In genomic region chr15:3226573-3226972, GRCm38 (mm10) we compare ENCODE assay signal across 30 mouse cellular contexts. TPM values are rescaled to one million over a fixed set of nuclear protein-coding genes. Genes with fewer than 3 reads are reported as not detected.
A peak's percentile ranks its signal among the peaks of the same experiment; 100 is the strongest.
DNase-seq lines count a peak whose midpoint lies in the region; ATAC-seq and TF ChIP-seq lines count a peak whose summit lies in the region.
"Had no signal": no experiment of that assay in that cellular context is flagged by ENCODE, and none has a peak within 500 bp of the region (broad histone marks: within the 10 kb centered on the region; RNA-seq: fewer than 3 reads in every experiment).

No protein-coding gene starts in this region.

- ATAC-seq in intestine, postnatal 0 days, result no peak
- no peak for ATAC-seq in intestine, embryonic 15.5 days
- no peak for ATAC-seq in liver, embryonic 13.5 days (ENCODE audit: low read depth)
- ATAC-seq: activated CD4-positive, CD25-positive, alpha-beta regulatory T cell, adult 4 months; CD4-positive, CD25-positive, alpha-beta regulatory T cell, adult 4 months; forebrain, embryonic 14.5 days; Patski had no signal

- no peak for TF ChIP-seq CTCF in heart, adult 2 months (IDR thresholded peaks at IDR 0.05)
- TF ChIP-seq CTCF in intestine, postnatal 0 days (IDR thresholded peaks at IDR 0.05; ENCODE audit: low read depth), result no peak
- no peak for TF ChIP-seq CTCF in bone marrow macrophage, adult 2 months (IDR thresholded peaks at IDR 0.05; ENCODE audit: low read depth, low read length)

- peaks cover 7% of the 10 kb centered on the region for H3K4me1 ChIP-seq in heart, adult 2 months (ENCODE audit: control insufficient read depth, insufficient read depth, low read length)
- H3K4me1 ChIP-seq in intestine, postnatal 0 days (replicated peaks; ENCODE audit: control insufficient read depth, insufficient read depth, low read length), result peaks cover 19% of the 10 kb centered on the region; the same call in 1 of the 2 replicates
- peaks cover 13% of the 10 kb centered on the region for H3K4me1 ChIP-seq in intestine, embryonic 15.5 days (replicated peaks)
- H3K4me1 ChIP-seq in liver, embryonic 13.5 days (replicated peaks), result peaks cover 12% of the 10 kb centered on the region; the same call in 1 of the 2 replicates
- H3K4me1 ChIP-seq in bone marrow macrophage, adult 2 months (ENCODE audit: control insufficient read depth, insufficient read depth, low read length), result peaks cover 35% of the 10 kb centered on the region
- H3K4me1 ChIP-seq: forebrain, embryonic 12.5 days had no signal

- H3K79me2 ChIP-seq in heart, adult 2 months (replicated peaks; ENCODE audit: control insufficient read depth, insufficient read depth, low read length), result no peaks in the 10 kb centered on the region

- no peak for TF ChIP-seq POLR2A in heart, adult 2 months (IDR thresholded peaks at IDR 0.05; ENCODE audit: insufficient read depth, low read depth, low read length)
- no peak for TF ChIP-seq POLR2A in bone marrow macrophage, adult 2 months (IDR thresholded peaks at IDR 0.05; ENCODE audit: borderline replicate concordance, low read depth, low read length)

- no peak overlapping the region for H3K4me3 ChIP-seq in heart, adult 2 months
- no peak overlapping the region for H3K4me3 ChIP-seq in intestine, postnatal 0 days (ENCODE audit: low read depth, low read length)
- H3K4me3 ChIP-seq in intestine, embryonic 15.5 days (replicated peaks), result no peak overlapping the region
- no peak overlapping the region for H3K4me3 ChIP-seq in liver, embryonic 13.5 days (replicated peaks)
- H3K4me3 ChIP-seq in bone marrow macrophage, adult 2 months (ENCODE audit: insufficient read depth, low read length), result no peak overlapping the region
- H3K4me3 ChIP-seq: embryonic facial prominence, embryonic 13.5 days; embryonic facial prominence, embryonic 15.5 days; erythroblast, embryonic 14.5 days; forebrain, embryonic 10.5 days; forebrain, embryonic 12.5 days had no signal

- no peak overlapping the region for H3K4me2 ChIP-seq in intestine, postnatal 0 days (replicated peaks; ENCODE audit: low read depth)
- no peak overlapping the region for H3K4me2 ChIP-seq in intestine, embryonic 15.5 days (replicated peaks)
- H3K4me2 ChIP-seq in liver, embryonic 13.5 days, result no peak overlapping the region
- H3K4me2 ChIP-seq: embryonic facial prominence, embryonic 13.5 days; embryonic facial prominence, embryonic 15.5 days; forebrain, embryonic 12.5 days had no signal

- peak overlapping the region; percentile 91; the same call in 1 of the 2 replicates for H3K27ac ChIP-seq in heart, adult 2 months
- H3K27ac ChIP-seq in intestine, postnatal 0 days (ENCODE audit: low read depth, low read length), result peak overlapping the region; percentile 88; the same call in 1 of the 2 replicates
- no peak overlapping the region for H3K27ac ChIP-seq in intestine, embryonic 15.5 days
- H3K27ac ChIP-seq in liver, embryonic 13.5 days, result peak overlapping the region; percentile 5; the same call in 1 of the 2 replicates
- 0 out of 2 replicates have a peak overlapping the region, but pooled peaks have one; percentile 3 for H3K27ac ChIP-seq in bone marrow macrophage, adult 2 months (ENCODE audit: insufficient read depth, low read depth, low read length)
- H3K27ac ChIP-seq: embryonic facial prominence, embryonic 13.5 days; embryonic facial prominence, embryonic 15.5 days; forebrain, embryonic 10.5 days; forebrain, embryonic 12.5 days had no signal

- no peak overlapping the region for H3K9ac ChIP-seq in heart, adult 2 months (ENCODE audit: low read depth, low read length)
- H3K9ac ChIP-seq in intestine, postnatal 0 days (ENCODE audit: low read depth, low read length), result no peak overlapping the region
- H3K9ac ChIP-seq in intestine, embryonic 15.5 days, result no peak overlapping the region
- H3K9ac ChIP-seq in liver, embryonic 13.5 days, result no peak overlapping the region
- H3K9ac ChIP-seq: embryonic facial prominence, embryonic 13.5 days; embryonic facial prominence, embryonic 15.5 days; forebrain, embryonic 12.5 days had no signal

- DNase-seq in heart, adult 2 months, result no peak
- no peak for DNase-seq in heart, postnatal 36 days
- no peak for DNase-seq in liver, embryonic 13.5 days
- no peak for DNase-seq in liver
- DNase-seq in left cerebral cortex, postnatal 25 days (ENCODE audit: low spot score in 2 of 2), result no peak
- DNase-seq: adrenal gland, adult 8-10 months; adrenal gland, postnatal 14 days; adrenal gland, postnatal 36 days; B cell, adult 2 months; cerebellum, adult 11 months; cerebellum, adult 18-20 months; cerebellum, adult 8-10 months; cerebellum, adult 9-11 months; cerebellum, postnatal 14 days; cerebellum, postnatal 36 days; embryo, embryonic 11 days had no signal

- TF ChIP-seq EP300 in heart, adult 2 months (IDR thresholded peaks at IDR 0.05; ENCODE audit: insufficient read depth, low read depth, low read length), result no peak

- H3K9me3 ChIP-seq in intestine, postnatal 0 days (ENCODE audit: control insufficient read depth), result no peaks in the 10 kb centered on the region
- no peaks in the 10 kb centered on the region for H3K9me3 ChIP-seq in intestine, embryonic 15.5 days
- no peaks in the 10 kb centered on the region for H3K9me3 ChIP-seq in liver, embryonic 13.5 days (replicated peaks)
- H3K9me3 ChIP-seq: embryonic facial prominence, embryonic 13.5 days; embryonic facial prominence, embryonic 15.5 days; forebrain, embryonic 10.5 days; forebrain, embryonic 12.5 days; G1E had no signal

- H3K27me3 ChIP-seq in heart, adult 2 months (ENCODE audit: control insufficient read depth, insufficient read depth, low read length), result no peaks in the 10 kb centered on the region
- H3K27me3 ChIP-seq in intestine, postnatal 0 days (replicated peaks; ENCODE audit: control insufficient read depth, insufficient read depth, low read length), result no peaks in the 10 kb centered on the region
- no peaks in the 10 kb centered on the region for H3K27me3 ChIP-seq in intestine, embryonic 15.5 days (replicated peaks)
- H3K27me3 ChIP-seq in liver, embryonic 13.5 days, result no peaks in the 10 kb centered on the region
- H3K27me3 ChIP-seq: CH12.LX; embryonic facial prominence, embryonic 13.5 days; embryonic facial prominence, embryonic 15.5 days; forebrain, embryonic 12.5 days; Patski had no signal

- H3K36me3 ChIP-seq in heart, adult 2 months (ENCODE audit: control insufficient read depth, insufficient read depth, low read length), result peaks cover 10% of the 10 kb centered on the region
- no peaks in the 10 kb centered on the region for H3K36me3 ChIP-seq in intestine, postnatal 0 days (ENCODE audit: control insufficient read depth, insufficient read depth)
- H3K36me3 ChIP-seq in intestine, embryonic 15.5 days, result no peaks in the 10 kb centered on the region
- H3K36me3 ChIP-seq in liver, embryonic 13.5 days, result no peaks in the 10 kb centered on the region
- H3K36me3 ChIP-seq: embryonic facial prominence, embryonic 13.5 days; embryonic facial prominence, embryonic 15.5 days; forebrain, embryonic 10.5 days; forebrain, embryonic 12.5 days; G1E had no signal

- intact Hi-C loops in heart, adult 2 months (cut with DNase I), result loop anchor here (5.0 to 10.0 kb wide), 2 partner anchors 208 to 356 kb away; partner anchors contain the start of gene Ghr
- intact Hi-C loops in heart, postnatal 36 days (cut with DNase I), result no loop called here
- intact Hi-C loops in left cerebral cortex, postnatal 25 days (cut with DNase I), result no loop called here

- 41% methylated on average over 3 of the region's 3 CpGs for WGBS in heart, adult 2 months
- WGBS in intestine, postnatal 0 days, result 42% methylated on average over 3 of the region's 3 CpGs
- WGBS in intestine, embryonic 15.5 days, result 69% methylated on average over 3 of the region's 3 CpGs
- WGBS in liver, embryonic 13.5 days (ENCODE audit: insufficient replicate concordance), result 23% methylated on average over 3 of the region's 3 CpGs

RNA-seq across cellular contexts. Expression of gene Selenop, which starts 41.8 kb away (rescaled TPM):
- total RNA-seq in heart, adult 2 months (2021), result 100 to 1,000 TPM; 319 to 351 TPM
- polyA plus RNA-seq in heart, adult 2 months (2012; rRNA removed), result 166 and 233 TPM in 2 replicates
- total RNA-seq in heart, postnatal 36 days (2021), result 100 to 1,000 TPM; 404 to 453 TPM
- 2,235 and 2,243 TPM in 2 replicates for polyA plus RNA-seq in intestine, postnatal 0 days (2015; fragmentation: Nextera tagmentation; extraction: Ambion mirVana)
- 338 and 379 TPM in 2 replicates for polyA plus RNA-seq in intestine, embryonic 15.5 days (2015; fragmentation: Nextera tagmentation; extraction: Ambion mirVana)
- polyA plus RNA-seq in liver, embryonic 13.5 days (2015; fragmentation: Nextera tagmentation; extraction: Ambion mirVana), result 279 and 342 TPM in 2 replicates
- 4,878 and 4,880 TPM in 2 replicates for polyA plus RNA-seq in bone marrow macrophage, adult 2 months (2012; ENCODE audit: insufficient read depth, insufficient read length, missing spikeins)
- 100 to 1,000 TPM; 309 to 364 TPM for total RNA-seq in left cerebral cortex, postnatal 25 days (2021)
- polyA plus RNA-seq: G1E had no signal
